Mouse (Mus musculus): ENCODE results near the gene Gm49601. TPM values are rescaled to one million over a fixed set of nuclear protein-coding genes. Genes with fewer than 3 reads are reported as not detected.
A peak's percentile ranks its signal among the peaks of the same experiment; 100 is the strongest.

The Gm49601 gene
- total and polyA plus RNA-seq, 2 experiments from 2014 or later: 3.4 to 14.2 TPM

- no peak overlapping the region for H3K27ac ChIP-seq (ENCODE audit: low read depth, low read length)
- H3K9ac ChIP-seq (replicated peaks; ENCODE audit: low read length, poor library complexity, severe bottlenecking): no peak overlapping the region
- H3K9me3 ChIP-seq (ENCODE audit: low read length): no peaks in the 10 kb centered on the region
- peak; percentile 29 for DNase-seq (ENCODE audit: low spot score)
- TF ChIP-seq CTCF (IDR thresholded peaks at IDR 0.05): no peak
- 33% methylated on average over 6 of the region's 6 CpGs for WGBS
- no peak for ATAC-seq (ENCODE audit: low FRiP score)
- peaks cover 29% of the 10 kb centered on the region for H3K36me3 ChIP-seq (ENCODE audit: insufficient read depth, low read length)
- H3K27me3 ChIP-seq (ENCODE audit: insufficient read depth, low read length): peaks cover 40% of the 10 kb centered on the region
- H3K4me1 ChIP-seq (ENCODE audit: insufficient read depth, low read length): no peaks in the 10 kb centered on the region; the same call in 1 of the 2 replicates
- peak overlapping the region; percentile 63; the same call in 1 of the 2 replicates for H3K4me2 ChIP-seq (ENCODE audit: low read depth, low read length, poor library complexity, severe bottlenecking)
- H3K4me3 ChIP-seq (ENCODE audit: low read depth, low read length): peak overlapping the region; percentile 30
Observed at GRCm38 (mm10) chr16:18620201-18620600, 6.0 kb downstream of the Gm49601 start.

GRCm38 (mm10) chr16:18619110-18619509, 7.1 kb downstream of the Gm49601 start:
- H3K4me2 ChIP-seq (ENCODE audit: low read depth, low read length, poor library complexity, severe bottlenecking): no peak overlapping the region
- H3K9ac ChIP-seq (replicated peaks; ENCODE audit: low read length, poor library complexity, severe bottlenecking): no peak overlapping the region
- 39% methylated on average over 4 of the region's 4 CpGs for WGBS
- no peak for TF ChIP-seq CTCF (IDR thresholded peaks at IDR 0.05)
- no peaks in the 10 kb centered on the region for H3K9me3 ChIP-seq (ENCODE audit: low read length)
- ATAC-seq (ENCODE audit: low FRiP score) (no peak), DNase-seq (ENCODE audit: low spot score) (no peak)
- H3K27ac ChIP-seq (ENCODE audit: low read depth, low read length): no peak overlapping the region
- peaks cover 33% of the 10 kb centered on the region for H3K27me3 ChIP-seq (ENCODE audit: insufficient read depth, low read length)
- no peak overlapping the region for H3K4me3 ChIP-seq (ENCODE audit: low read depth, low read length)
- peaks cover 19% of the 10 kb centered on the region for H3K36me3 ChIP-seq (ENCODE audit: insufficient read depth, low read length)
- H3K4me1 ChIP-seq (ENCODE audit: insufficient read depth, low read length): no peaks in the 10 kb centered on the region; the same call in 1 of the 2 replicates

GRCm38 (mm10) chr16:18618297-18618696, 7.9 kb downstream of the Gm49601 start:
- WGBS: 50% methylated on average over 2 of the region's 2 CpGs
- Histone ChIP-seq H3K9me3 (ENCODE audit: low read length) (no peaks in the 10 kb centered on the region), H3K9ac (replicated peaks; ENCODE audit: low read length, poor library complexity, severe bottlenecking) (no peak overlapping the region), H3K4me2 (ENCODE audit: low read depth, low read length, poor library complexity, severe bottlenecking) (no peak overlapping the region), H3K27ac (ENCODE audit: low read depth, low read length) (no peak overlapping the region), H3K36me3 (ENCODE audit: insufficient read depth, low read length) (peaks cover 11% of the 10 kb centered on the region), H3K4me3 (ENCODE audit: low read depth, low read length) (no peak overlapping the region), H3K4me1 (ENCODE audit: insufficient read depth, low read length) (no peaks in the 10 kb centered on the region; the same call in 1 of the 2 replicates), H3K27me3 (ENCODE audit: insufficient read depth, low read length) (peaks cover 25% of the 10 kb centered on the region)
- DNase-seq (ENCODE audit: low spot score) (no peak), ATAC-seq (ENCODE audit: low FRiP score) (no peak)
- no peak for TF ChIP-seq CTCF (IDR thresholded peaks at IDR 0.05)

DNA sequence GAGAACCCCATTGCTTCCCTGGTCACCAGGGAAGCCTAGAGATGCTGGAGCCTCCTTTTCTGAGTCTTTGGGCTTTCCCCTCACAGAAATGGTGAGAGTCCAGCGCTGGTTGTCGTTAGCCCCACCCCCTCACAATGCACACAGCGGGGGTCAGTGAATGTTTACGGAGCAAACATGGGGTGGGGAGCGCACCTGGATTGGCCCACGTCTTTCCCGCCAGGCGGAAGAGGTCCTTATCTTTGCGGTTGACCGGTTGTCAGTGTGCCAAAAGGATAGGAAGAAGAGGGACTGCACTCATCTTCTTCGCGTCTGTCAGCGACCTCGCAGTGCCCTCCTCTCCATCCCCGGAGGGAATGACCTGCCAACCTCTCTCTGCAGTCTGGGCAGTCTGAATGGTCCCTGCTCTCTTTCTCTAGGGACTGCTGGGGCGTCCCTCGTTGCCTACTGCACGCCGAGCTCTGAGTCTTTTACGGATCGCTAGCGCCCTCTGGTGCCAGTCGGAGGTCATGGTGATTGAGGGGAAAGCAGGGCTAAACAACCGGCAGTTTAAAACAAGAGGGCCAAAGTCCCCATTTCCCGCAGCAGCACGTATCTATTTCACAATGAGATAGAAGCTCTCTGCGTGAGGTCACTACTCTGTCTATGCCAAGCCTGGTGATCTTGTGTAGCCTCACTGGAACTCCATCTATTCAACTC, 8.7 kb downstream of the Gm49601 start:
- no peaks in the 10 kb centered on the region for H3K9me3 ChIP-seq (ENCODE audit: low read length)
- peak overlapping the region; percentile 58 for H3K4me2 ChIP-seq (ENCODE audit: low read depth, low read length, poor library complexity, severe bottlenecking)
- WGBS: 3% methylated on average over 27 of the region's 27 CpGs
- no peaks in the 10 kb centered on the region; the same call in 1 of the 2 replicates for H3K4me1 ChIP-seq (ENCODE audit: insufficient read depth, low read length)
- H3K27ac ChIP-seq (ENCODE audit: low read depth, low read length): no peak overlapping the region
- H3K9ac ChIP-seq (replicated peaks; ENCODE audit: low read length, poor library complexity, severe bottlenecking): no peak overlapping the region
- ATAC-seq (ENCODE audit: low FRiP score) (peak; percentile 33), DNase-seq (ENCODE audit: low spot score) (peak; percentile 87)
- H3K27me3 ChIP-seq (ENCODE audit: insufficient read depth, low read length): peaks cover 17% of the 10 kb centered on the region
- H3K36me3 ChIP-seq (ENCODE audit: insufficient read depth, low read length): peaks cover 3% of the 10 kb centered on the region
- peak overlapping the region; percentile 20 for H3K4me3 ChIP-seq (ENCODE audit: low read depth, low read length)
- peak; percentile 96 for TF ChIP-seq CTCF (IDR thresholded peaks at IDR 0.05)

DNA sequence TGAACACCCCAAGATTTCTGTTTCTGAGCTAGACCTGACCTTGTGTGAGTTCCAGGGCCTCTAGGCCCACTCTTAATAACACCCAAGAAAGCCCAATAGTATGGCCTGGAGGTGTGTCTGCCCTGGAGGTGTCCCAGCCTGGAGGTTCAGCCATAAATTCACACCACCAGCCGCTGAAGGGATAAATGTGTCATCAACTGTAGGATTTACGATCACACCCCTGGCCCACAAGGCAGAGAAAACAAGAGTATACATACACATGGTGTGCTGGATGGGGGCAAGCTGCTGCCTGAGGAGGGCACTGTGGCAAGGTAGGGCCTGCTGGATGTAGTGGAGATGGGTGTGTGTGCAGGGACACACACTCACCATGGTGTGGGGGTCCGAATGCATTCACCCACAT, 12.9 kb downstream of the Gm49601 start:
- TF ChIP-seq CTCF (IDR thresholded peaks at IDR 0.05): no peak
- ATAC-seq (ENCODE audit: low FRiP score) (no peak), DNase-seq (ENCODE audit: low spot score) (no peak)
- no peak overlapping the region for H3K9ac ChIP-seq (replicated peaks; ENCODE audit: low read length, poor library complexity, severe bottlenecking)
- no peak overlapping the region for H3K27ac ChIP-seq (ENCODE audit: low read depth, low read length)
- H3K4me2 ChIP-seq (ENCODE audit: low read depth, low read length, poor library complexity, severe bottlenecking): no peak overlapping the region
- 0 out of 2 replicates have a peak, but pooled peaks cover 6% of the 10 kb centered on the region for H3K27me3 ChIP-seq (ENCODE audit: insufficient read depth, low read length)
- H3K9me3 ChIP-seq (ENCODE audit: low read length): no peaks in the 10 kb centered on the region
- H3K4me1 ChIP-seq (ENCODE audit: insufficient read depth, low read length): no peaks in the 10 kb centered on the region
- H3K4me3 ChIP-seq (ENCODE audit: low read depth, low read length): no peak overlapping the region
- WGBS: 91% methylated on average over 3 of the region's 3 CpGs
- H3K36me3 ChIP-seq (ENCODE audit: insufficient read depth, low read length): no peaks in the 10 kb centered on the region

DNA sequence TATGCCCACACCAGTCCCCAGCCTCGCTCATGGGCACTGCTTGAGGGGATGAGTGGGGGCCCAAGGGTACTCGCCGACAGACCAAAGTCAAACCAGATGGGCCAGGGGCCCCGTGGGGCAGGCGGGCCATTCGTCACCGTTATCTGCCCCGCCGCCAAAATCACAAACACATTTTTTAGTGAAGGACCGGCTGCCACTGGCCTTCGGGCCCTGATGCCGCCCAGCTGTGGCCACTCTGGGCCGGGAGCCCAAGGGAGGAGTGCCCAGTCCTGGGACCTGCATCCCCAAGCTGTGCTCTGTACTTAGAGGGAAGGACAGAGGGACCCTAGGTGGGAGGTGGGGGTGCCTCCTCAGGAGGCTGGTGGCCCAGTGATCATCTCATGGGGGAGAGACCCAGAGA, 14.5 kb downstream of the Gm49601 start:
- 0 out of 2 replicates have a peak, but pooled peaks cover 6% of the 10 kb centered on the region for H3K27me3 ChIP-seq (ENCODE audit: insufficient read depth, low read length)
- no peak for DNase-seq (ENCODE audit: low spot score)
- no peaks in the 10 kb centered on the region for H3K4me1 ChIP-seq (ENCODE audit: insufficient read depth, low read length)
- no peak overlapping the region for H3K4me2 ChIP-seq (ENCODE audit: low read depth, low read length, poor library complexity, severe bottlenecking)
- TF ChIP-seq CTCF (IDR thresholded peaks at IDR 0.05): no peak
- WGBS: 88% methylated on average over 13 of the region's 13 CpGs
- H3K9me3 ChIP-seq (ENCODE audit: low read length): no peaks in the 10 kb centered on the region
- no peak for ATAC-seq (ENCODE audit: low FRiP score)
- H3K9ac ChIP-seq (replicated peaks; ENCODE audit: low read length, poor library complexity, severe bottlenecking): no peak overlapping the region
- H3K4me3 ChIP-seq (ENCODE audit: low read depth, low read length): no peak overlapping the region
- no peaks in the 10 kb centered on the region for H3K36me3 ChIP-seq (ENCODE audit: insufficient read depth, low read length)
- no peak overlapping the region for H3K27ac ChIP-seq (ENCODE audit: low read depth, low read length)
